Mouse (Mus musculus): ENCODE measurements at regions not wholly inside any gene's neighbourhood (a gene's known extent, or its start where the extent isn't known, plus 50 kb on each side); places are given as distances from the start of the nearest gene placed in this dataset.
A peak's percentile ranks its signal among the peaks of the same experiment; 100 is the strongest.

- no peak for DNase-seq (ENCODE audit: low read depth, low spot score)
These were observed 110.5 kb downstream of the Rergl start for GRCm38 (mm10) chr6:139391307-139391706.

DNA sequence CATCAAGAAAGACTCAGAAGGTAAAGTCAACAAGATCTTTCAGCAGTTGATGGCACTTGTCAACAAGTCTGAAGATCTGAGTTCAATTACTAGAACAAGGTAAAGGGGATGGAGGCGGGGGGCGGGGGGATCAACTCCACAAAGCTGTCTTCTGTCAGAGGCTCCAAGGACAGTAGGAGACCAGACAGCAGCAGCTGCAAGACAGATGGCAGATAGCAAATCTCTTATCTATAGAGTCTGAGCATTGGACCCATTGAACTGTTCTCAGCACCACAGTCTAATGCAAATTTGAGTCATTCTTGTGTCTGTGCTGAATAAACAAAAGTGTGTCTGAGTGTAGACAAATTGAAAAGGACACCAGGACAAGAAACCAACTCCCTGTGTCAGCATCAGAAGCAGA, 150.8 kb downstream of the Rergl start:
- DNase-seq (ENCODE audit: low read depth, low spot score) = no peak

- DNase-seq (ENCODE audit: low read depth, low spot score) = no peak
These were observed 176.6 kb downstream of the Rergl start for GRCm38 (mm10) chr6:139325226-139325625.

- no peak for DNase-seq (ENCODE audit: low read depth, low spot score)
These were observed 194.1 kb downstream of the Rergl start for GRCm38 (mm10) chr6:139307651-139308050.

GRCm38 (mm10) chr6:139304306-139304705, 197.5 kb downstream of the Rergl start:
- no peak for DNase-seq (ENCODE audit: low read depth, low spot score)

GRCm38 (mm10) chr6:139295701-139296100, 206.1 kb downstream of the Rergl start:
- DNase-seq (ENCODE audit: low read depth, low spot score) = no peak

DNA sequence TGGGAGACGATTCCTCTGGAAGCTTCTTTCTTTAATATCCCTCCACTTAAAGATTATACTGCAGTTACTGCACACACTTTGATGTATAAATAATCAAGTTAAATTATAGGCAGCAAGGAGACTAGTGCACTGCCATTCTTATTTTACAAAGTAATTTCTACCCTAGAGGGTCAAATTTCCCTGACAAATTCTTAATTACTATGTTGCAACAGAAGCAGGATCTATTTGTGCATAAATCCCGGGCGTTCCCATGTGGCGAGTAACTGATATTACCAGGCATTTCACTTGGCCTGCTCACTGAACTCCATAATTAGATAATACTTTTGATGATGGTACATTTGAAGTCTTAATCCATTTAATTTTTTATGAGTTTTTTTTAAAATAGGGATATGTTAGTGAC, 222.7 kb downstream of the Rergl start:
- DNase-seq (ENCODE audit: low read depth, low spot score) = no peak

GRCm38 (mm10) chr6:139275512-139275911, 226.3 kb downstream of the Rergl start:
- DNase-seq (ENCODE audit: low read depth, low spot score) = no peak

GRCm38 (mm10) chr6:139253704-139254103, 248.1 kb downstream of the Rergl start:
- no peak for DNase-seq (ENCODE audit: low read depth, low spot score)

GRCm38 (mm10) chr6:139248920-139249547, 252.7 kb downstream of the Rergl start:
- DNase-seq (ENCODE audit: low read depth, low spot score) = peak; percentile 10

DNA sequence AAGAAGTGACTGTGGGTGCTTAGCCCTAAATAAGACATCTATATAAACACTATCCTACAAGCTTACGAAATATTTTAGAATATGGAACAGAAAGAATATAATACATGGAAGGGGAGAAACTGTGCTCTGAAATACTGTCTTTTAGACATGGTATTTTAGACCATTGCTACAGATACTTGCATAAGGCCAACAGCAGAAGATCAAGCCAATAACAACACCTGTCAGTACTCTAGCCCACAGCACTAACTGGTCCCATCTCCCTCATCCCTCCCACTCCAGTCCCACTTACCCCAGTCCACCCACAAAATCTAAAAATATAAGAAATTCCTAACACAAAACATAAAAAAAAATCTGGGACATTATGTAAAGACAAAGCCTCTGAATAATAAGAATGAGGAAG, 275.6 kb downstream of the Rergl start:
- no peak for DNase-seq (ENCODE audit: low read depth, low spot score)

DNA sequence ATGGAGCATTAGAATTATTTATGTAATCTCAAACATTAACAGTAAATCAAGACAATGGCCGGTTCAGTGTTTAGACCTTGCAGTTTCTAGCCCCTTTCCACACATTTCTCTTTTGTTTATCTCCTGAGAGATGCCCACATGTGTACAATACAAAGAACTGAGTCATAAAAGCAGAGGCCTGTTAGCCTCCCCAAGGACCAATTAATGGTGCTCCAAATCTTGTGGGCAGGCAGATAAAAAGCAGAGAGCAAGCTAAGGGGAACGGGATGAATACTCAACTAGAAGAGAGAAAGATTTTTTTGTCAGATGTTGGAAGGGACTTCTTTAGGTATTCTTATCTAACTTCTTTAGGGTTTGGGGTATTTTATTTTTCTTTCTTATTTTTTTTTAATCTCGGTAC, 287.3 kb downstream of the Rergl start:
- DNase-seq (ENCODE audit: low read depth, low spot score) = no peak

GRCm38 (mm10) chr6:139210256-139210655, 291.5 kb downstream of the Rergl start:
- DNase-seq (ENCODE audit: low read depth, low spot score) = no peak

DNA sequence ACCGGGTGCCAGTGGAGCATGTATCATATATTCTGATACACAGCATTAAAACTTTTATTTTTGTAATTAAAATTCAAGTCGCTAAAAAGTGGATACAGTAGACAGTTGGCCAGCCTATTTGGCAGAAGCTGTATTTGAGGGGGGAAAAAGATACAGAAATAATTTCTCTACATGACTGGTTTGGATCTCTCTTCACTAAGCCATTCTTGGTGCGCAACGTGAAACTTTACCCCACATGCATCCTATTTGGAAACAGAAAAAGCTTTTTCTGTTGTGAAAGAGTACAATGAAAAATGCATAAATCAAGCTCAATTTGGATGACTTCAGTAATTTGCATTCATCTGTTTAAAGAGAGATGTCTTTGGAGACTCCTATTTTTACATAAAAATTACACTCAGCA, 303.2 kb downstream of the Rergl start:
- no peak for DNase-seq (ENCODE audit: low read depth, low spot score)

- DNase-seq (ENCODE audit: low read depth, low spot score) = no peak
These were observed 315.3 kb downstream of the Rergl start for GRCm38 (mm10) chr6:139186431-139186830.

- DNase-seq (ENCODE audit: low read depth, low spot score) = no peak
These were observed 341.4 kb downstream of the Rergl start for GRCm38 (mm10) chr6:139160352-139160751.

DNA sequence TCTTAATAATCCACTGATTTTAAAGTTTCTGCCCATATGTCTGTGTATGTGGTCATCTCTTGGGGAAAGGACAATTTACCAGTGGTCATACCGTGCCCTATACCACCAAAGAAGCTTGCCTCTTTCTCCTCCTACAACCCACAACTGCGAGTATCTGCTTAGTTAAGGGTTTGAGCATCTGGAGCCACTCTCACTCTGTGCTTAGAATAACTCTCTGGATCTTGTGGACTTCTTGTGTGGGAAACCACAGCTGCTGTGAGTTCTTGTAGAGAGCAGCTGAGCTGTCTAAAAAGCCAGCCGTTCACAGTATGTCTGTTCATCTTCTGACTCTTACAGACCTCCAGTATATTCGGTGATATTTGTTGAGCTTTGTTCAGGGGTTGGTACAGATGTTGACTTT, 342.0 kb downstream of the Rergl start:
- DNase-seq (ENCODE audit: low read depth, low spot score) = no peak

DNA sequence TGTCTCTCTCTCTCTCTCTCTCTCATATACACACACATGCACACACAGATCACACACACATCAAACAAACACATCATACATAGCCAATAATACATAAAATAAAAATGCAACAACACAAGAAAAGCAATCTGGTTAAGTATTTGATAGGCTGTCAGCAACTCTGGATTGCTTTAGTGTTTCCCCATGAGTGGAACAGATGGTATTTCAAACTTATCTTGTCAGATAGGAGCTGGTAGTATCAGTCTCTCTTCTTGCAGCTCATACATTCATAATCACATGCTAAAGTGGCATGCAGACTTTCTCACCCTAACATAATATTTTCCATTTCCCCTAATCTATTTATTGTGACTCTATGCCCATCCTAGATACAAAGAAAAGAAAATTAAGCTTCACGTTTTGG, 347.0 kb downstream of the Rergl start:
- DNase-seq (ENCODE audit: low read depth, low spot score) = no peak

DNA sequence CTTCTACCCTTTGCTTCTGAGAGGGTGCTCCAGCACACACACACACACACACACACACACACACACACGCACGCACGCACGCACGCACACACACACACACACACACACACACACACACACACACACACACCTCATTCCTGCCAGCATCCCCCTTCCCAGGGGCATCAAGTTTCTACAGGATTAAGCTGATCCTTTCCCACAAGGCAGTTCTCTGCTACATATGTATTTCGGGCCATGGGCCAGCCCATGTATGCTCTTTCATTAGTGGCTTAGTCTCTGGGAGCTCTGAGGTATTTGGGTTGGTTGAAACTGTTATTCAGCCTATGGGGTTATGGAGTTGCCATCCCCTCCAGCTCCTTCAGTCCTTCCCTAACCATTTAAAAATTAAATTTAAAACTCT, 366.1 kb downstream of the Rergl start:
- no peak for DNase-seq (ENCODE audit: low read depth, low spot score)

DNA sequence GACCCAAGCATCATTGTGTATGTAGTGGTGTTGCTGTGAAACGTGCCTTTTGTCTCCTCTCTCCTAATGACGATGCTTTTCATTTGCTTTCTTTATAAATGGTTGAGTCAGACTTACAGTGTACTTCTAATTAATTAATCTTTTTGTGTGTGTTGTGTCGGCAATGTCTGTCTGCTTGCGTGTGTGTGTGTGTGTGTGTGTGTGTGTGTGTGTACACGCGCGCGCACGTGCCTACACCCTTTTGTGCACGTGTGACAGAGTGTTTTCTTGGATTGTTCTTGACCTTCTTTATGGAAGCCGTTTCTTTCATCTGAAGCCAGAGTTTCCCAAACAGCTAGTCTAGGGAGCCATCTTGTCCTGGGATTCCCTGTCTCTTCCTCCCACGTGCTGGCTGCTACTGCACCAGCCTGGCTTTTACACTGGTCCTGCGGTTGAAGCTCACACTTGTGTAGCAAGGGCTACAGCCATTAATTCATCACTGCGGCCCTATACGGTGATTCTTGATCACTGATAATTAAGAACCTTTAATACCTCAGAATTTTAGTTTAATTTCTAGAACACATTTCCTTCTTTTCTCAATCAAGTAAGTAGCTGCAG, 369.6 kb downstream of the Rergl start:
- no peak for DNase-seq (ENCODE audit: low read depth, low spot score)

GRCm38 (mm10) chr6:139108263-139108662, 393.5 kb downstream of the Rergl start:
- no peak for DNase-seq (ENCODE audit: low read depth, low spot score)

- DNase-seq (ENCODE audit: low read depth, low spot score) = no peak
These were observed 398.4 kb downstream of the Rergl start for GRCm38 (mm10) chr6:139103397-139103796.

DNA sequence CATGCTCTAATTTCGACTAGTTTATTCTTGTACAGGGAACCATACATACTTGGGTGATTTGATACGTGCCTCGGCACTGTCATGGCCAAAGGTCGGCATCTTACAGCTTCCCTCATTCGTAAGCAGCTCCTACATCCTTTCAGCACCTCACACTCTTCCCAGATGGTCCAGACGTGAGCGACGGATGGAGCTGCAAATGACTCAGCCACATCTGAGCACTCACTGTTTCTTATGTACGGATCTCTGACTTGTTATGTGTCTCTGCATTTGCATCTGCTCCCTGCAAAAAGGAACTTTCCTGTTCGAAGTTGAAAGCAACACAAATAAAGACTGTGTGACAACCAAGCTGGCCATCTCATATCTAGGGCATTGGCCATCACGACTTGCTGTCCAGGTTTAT, 402.5 kb downstream of the Rergl start:
- DNase-seq (ENCODE audit: low read depth, low spot score) = no peak

- no peak for DNase-seq (ENCODE audit: low read depth, low spot score)
These were observed 417.1 kb upstream of the Igbp1b start for GRCm38 (mm10) chr6:139075433-139075832.

All from A20 (cell line).